Mouse (Mus musculus) thymus, postnatal 14 days (tissue): ENCODE results near the gene Tpbpb.
A peak's percentile ranks its signal among the peaks of the same experiment; 100 is the strongest.
"Not testable (repeated sequence)": the region's sequence is repeated elsewhere in the genome, so short reads cannot be mapped to it uniquely, and the experiment has no call there.

ENCODE experiments used
- DNase-seq: peaks from one replicate; pipeline ENCODE4 v3.0.0; 2021

Gene Tpbpb

DNA sequence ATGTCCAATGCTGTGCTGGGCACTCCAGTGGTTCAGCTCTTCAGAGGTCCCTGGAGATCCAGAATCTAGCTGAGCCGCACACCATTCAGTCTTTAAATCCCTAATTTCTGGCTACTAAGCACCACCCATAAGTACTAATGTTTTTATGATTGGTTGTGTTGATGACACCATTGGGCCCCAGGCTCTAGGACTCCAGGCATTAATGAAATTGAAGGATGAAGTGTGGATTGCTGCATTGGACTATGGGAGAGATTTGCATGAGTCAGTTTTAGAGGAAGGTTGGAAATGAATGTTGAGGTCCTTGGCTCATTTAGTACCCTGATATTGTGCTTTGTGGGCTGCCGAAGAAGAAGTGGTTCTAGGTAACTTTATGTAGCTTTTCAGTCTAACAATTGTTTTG is at the start of gene Tpbpb:
TSS of gene Tpbpb (minus strand) at position 101 of the 400 bp plus-strand sequence.
- not testable (repeated sequence) for DNase-seq

DNA sequence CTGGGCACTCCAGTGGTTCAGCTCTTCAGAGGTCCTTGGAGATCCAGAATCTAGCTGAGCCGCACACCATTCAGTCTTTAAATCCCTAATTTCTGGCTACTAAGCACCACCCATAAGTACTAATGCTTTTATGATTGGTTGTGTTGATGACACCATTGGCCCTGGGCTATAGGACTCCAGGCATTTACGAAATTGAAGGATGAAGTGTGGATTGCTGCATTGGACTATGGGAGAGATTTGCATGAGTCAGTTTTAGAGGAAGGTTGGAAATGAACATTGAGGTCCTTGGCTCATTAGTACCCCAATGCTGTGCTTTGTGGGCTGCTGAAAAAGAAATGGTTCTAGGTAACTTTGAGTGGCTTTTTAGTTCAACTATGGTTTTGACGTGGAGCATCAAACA is 37.2 kb upstream of the Tpbpb start, which contains the start of gene Tpbpa:
TSS of gene Tpbpa (minus strand) at position 101 of the 400 bp plus-strand sequence.
- not testable (repeated sequence) for DNase-seq

- DNase-seq: peak; percentile 13
Measured at GRCm38 (mm10) chr13:60936500-60936901, 31.8 kb upstream of the Tpbpb start, which contains the start of the genes Gm49391 and Ctla2a. Gene Gm49391, minus strand, starts transcription at chr13:60936571. Gene Ctla2a, minus strand, starts transcription at chr13:60936625.

DNA sequence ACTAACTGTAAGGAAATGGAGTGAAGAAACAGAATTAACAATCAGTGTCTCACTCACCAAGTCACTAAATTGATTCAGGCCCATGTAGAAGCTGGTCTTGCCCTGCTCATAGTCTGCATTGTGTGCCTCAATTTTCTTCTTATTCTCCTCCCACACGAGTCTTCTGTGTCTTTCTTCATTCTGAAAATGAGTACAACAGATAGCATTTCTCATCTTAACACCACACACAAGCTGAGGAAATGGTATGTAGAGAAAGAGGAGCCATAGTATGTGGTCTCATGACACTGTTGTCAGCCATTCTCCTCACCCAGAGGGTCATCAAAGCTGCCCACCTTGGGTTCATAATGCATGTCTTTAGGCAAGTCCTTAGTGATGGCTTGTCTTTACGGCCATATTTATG is 30.8 kb upstream of the Tpbpb start, which contains the start of gene Gm49393:
TSS of gene Gm49393 (minus strand) at position 101 of the 400 bp plus-strand sequence.
- not testable (repeated sequence) for DNase-seq

DNA sequence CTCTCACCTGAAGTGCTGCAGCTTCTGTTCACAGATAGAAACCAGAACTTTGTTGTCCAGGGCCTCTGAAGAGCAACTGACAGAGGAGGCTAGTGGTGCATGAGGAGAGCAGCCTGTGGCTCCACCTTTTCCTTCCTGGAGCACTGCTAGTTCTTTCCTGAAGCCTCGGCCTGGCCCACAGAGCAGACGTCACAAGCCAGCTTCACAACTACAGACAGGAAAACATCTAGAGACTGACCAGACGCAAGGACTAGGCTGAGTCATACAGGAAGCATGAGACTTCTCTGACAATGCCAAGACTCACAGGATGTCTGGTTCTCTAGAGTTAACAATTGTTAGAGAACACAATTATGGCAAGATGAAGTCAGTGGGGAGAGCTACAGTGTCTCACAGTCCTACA is 7.4 kb downstream of the Tpbpb start, which contains the start of gene Ctla2b:
TSS of gene Ctla2b (minus strand) at position 120 of the 400 bp plus-strand sequence.
- peak; percentile 8 for DNase-seq

GRCm38 (mm10) chr13:60896794-60897193 is 7.9 kb downstream of the Tpbpb start, which contains the start of gene Gm49392:
Gene Gm49392, minus strand, starts transcription at chr13:60896894.
- not testable (repeated sequence) for DNase-seq

GRCm38 (mm10) chr13:60895406-60896160 is 9.1 kb downstream of the Tpbpb start:
- no peak for DNase-seq

GRCm38 (mm10) chr13:60892301-60892700 is 12.4 kb downstream of the Tpbpb start:
- DNase-seq: no peak

DNA sequence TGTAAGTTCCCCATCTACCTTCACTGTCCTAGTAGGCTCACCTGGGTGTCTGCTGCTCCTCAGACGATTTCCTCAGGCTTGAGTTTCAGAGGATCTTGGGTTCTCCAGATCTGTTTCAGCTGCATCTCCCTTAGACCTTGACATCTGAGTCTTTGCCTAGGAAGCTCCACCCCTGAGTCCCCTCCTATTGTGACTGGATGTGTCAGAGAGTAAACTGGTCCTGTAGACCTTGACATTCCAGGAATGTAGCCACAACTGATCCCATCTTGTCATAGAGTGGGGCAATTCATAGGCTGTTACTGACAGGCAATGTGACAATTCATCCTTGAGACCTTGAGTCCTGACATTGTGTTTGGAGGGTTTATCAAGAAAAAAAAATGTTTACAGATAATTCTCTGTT is 40.4 kb downstream of the Tpbpb start, which contains the start of gene 4930486L24Rik:
TSS of gene 4930486L24Rik (minus strand) at position 195 of the 400 bp plus-strand sequence.
- no peak for DNase-seq
